Mouse (Mus musculus): Measurements from ENCODE around the gene Tssk3.
"Not testable (repeated sequence)": the region's sequence is repeated elsewhere in the genome, so short reads cannot be mapped to it uniquely, and the experiment has no call there.

Gene Tssk3

GRCm38 (mm10) chr4:129490972-129491880, at the start of gene Tssk3, which contains the start of gene Fam229a:
Gene Tssk3, minus strand, starts transcription at chr4:129491022.
Gene Fam229a, plus strand, starts transcription at chr4:129491190.
- DNase-seq, result peak; percentile 31 to 66

DNA sequence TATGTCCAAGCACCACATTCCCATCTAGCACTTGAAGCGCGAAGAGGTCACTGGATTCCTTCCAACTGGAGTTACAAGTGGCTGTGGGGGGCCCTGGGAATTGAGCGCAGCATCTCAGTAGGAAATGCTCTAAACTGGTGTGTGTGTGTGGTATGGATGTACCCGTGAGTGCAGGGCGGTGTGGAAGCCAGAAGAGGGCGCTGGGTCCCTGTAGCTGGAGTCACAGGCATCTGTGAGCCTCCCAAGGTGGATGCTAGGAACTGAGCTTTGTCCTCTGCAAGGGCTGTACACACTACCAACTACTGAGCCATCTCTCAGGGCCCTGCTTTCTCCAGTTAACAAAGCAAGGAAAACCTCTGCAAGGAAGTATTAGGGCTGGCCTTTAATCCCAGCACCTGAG, 49.2 kb upstream of the Tssk3 start:
- peak; percentile 10 to 14 for DNase-seq

- not testable (repeated sequence) for DNase-seq
Observed at GRCm38 (mm10) chr4:129528901-129529300, 38.1 kb upstream of the Tssk3 start.

- DNase-seq, result no peak
Observed at GRCm38 (mm10) chr4:129525889-129526288, 35.1 kb upstream of the Tssk3 start.

DNA sequence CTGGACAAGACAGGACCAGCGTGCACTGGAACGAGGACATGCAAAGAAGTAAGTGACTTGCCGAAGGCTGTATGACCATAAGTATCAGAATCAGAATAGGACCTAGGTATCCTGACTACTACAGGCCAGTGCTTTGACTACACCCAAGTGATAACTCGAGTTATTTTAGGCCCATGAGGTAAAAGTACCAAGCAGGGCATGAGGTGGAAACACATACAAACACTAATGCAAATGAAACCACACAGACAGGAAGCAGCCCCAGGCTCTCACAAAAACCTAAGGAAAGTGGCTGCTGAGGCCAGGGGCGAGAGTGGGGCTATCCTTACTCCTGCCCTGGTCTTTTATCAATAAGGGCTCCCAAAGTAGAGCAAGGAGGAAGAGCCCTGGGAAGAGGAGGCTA, 34.5 kb upstream of the Tssk3 start:
- DNase-seq, result no peak

GRCm38 (mm10) chr4:129518519-129518918, 27.7 kb upstream of the Tssk3 start:
- DNase-seq, result no peak

DNA sequence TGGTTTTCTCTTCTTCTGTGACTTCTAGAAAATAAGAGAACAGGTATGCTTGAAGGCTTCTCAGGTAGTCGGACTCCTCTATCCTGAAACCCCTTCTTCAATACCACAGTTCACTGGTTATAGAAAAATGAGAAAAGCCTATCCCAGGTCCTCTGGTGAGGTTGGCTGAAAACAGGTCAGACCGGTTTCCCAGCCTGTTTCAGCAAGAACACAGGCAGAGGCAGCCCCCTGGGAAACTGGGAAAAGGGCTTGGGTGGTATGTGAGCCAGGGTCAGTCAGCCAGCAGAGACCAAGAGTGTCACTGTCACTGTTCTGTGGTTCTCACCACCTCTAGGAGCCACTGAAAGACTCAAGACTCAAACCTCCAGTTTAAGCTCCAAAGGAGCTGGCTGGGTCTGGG, 26.1 kb upstream of the Tssk3 start:
- DNase-seq, result no peak

DNA sequence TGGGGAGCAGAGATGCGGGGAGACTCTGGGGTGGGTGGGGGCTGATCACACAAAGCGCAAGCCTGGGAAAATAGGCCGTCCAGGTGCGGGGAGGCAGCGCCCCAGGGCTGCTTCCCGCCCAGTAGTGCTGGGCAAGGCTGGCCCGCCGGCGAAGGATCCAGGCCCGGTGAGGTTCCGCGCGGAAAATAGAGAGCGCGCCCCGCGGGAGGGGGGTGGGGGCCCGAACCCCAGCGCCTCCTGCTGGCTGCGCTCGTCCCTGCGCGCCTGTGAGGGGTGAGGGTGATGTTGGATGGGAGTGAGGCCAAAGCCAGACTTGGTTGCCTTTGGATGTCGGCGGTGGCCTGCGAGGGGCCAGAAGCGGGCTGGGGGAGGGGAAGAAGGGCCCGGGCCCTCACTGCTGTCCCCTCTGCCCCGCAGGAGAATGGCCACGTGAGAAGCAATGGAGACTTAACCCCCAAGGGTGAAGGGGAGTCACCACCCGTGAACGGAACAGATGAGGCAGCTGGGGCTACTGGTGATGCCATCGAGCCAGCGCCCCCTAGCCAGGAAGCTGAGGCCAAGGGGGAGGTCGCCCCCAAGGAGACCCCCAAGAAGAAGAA, 23.6 kb upstream of the Tssk3 start:
- no peak for DNase-seq

DNA sequence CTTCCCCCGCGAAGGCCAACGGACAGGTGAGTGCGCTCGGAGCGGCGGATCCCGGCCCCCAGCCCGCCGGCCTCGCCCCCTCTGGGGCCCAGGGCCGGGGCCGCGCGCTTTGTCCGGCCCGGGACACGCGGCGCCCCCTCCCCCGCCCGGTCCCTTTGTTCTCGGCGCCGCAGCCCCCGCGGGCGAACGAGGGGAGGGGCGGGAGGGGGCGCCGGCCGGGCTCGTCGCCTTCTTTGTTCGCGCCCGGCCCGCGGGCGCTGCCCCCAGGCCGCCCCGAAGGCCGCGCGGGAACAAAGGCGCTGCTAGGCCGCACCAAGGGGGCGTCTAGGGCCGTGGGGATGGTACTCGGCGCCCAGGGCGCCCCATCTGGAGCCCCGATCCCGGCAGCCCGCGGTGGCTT, 23.1 kb upstream of the Tssk3 start:
- no peak for DNase-seq

DNA sequence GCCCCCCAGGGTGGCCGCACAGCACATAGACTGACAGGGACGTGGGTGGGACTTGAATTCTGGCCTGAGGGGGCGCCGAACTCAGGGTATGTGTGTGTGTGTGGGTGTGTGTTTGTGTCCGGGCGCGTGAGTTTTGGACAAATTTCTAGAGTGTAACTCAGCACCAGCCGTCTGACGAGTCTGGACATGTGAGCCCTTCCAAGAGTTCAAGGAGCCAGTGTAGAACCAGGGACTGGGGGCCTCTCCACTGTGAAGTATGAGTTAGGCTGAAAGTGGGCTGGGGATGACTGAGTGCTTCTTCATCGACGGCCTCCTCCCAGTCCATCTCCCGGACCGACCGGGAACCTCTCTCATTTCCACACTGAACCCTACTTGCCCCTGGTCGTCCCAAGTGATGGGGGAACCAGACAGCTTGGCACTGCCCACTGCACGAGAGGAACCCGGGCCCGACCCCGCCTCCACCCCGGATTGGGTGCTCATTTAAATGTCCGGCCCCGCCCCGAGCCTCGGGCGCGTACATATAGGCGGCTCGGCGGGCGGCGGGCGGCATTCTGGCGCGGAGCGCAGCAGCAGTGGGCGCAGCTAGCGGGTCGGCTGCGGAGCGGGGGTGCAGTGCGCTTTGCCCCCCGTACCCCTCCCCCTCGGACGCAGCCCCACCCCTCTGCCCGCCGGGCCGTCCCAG, 22.4 kb upstream of the Tssk3 start, which contains the start of gene Marcksl1:
TSS of gene Marcksl1 (plus strand) at position 496 of the 682 bp plus-strand sequence.
- peak; percentile 16 to 32 for DNase-seq

GRCm38 (mm10) chr4:129511413-129512096, 20.7 kb upstream of the Tssk3 start:
- DNase-seq, result no peak

- no peak for DNase-seq
Observed at GRCm38 (mm10) chr4:129510723-129511412, 20.0 kb upstream of the Tssk3 start.

DNA sequence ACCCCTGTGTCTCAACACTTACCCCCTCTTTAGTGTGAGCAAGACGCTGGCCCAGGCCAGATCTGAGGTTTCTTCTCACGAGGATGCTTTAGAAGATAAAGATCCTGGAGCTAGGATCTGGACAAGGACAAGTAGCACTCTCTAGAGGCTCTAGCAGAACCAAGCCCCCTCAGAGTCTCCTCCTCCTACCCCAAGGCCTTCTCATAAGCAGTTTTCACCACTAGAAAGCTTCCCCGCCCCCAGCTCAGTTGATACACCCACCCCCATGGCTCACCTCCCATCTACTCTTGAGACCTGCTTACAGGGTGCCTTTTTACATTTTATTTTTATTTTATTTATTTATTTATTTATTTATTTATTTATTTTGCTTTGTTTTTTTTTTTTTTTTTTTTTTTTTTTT, 18.8 kb upstream of the Tssk3 start:
- no peak for DNase-seq

DNA sequence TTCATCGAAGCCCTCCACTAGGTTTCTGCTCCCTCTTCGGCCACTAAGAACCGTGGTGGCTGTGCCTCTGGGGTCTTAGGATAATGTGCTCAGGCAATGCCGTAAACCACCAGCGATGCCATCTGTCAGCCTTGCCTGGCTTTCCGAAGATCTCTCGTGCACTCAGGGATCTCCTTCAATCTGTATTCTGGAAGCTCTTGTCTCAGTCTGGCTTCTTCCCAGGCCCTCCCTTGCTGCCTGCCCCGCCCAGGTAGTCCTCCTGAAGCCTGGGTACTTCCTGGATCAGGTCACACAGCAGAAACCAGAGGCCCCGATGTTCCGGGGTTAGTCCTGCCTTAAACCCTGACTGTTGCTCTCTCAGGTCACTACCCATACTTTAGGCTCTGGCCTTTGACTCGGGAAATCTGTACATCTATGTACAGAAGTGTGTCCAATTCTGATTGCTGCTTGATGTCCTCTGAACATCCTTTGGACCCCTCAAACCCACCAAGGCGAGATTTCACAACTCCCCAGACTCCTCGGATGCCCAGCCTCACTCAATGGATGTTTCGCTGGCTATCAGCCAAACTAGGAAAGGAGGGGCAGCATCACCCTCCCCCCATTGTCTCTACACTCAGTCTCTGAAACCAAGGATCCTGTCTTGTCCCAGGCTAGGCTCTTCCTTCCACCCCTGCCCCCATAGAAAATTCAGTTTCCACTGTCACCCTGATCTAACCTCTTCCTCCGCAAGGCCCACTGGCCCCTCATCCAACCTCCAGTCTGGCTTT, 18.2 kb upstream of the Tssk3 start:
- DNase-seq, result no peak

DNA sequence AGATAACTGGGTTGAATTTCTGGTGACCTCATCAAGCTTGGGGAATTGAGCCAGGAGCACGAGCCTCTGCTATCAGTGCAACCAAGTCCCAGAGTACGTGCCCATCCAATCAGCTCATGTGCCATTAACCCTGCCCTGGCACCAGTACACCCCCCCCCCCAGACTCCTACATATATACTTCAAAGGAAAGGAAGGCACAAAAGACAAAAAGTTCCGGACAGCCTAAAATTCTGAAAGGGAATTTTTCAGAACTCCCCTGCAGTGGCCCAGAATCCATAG, 17.4 kb upstream of the Tssk3 start:
- no peak for DNase-seq

DNA sequence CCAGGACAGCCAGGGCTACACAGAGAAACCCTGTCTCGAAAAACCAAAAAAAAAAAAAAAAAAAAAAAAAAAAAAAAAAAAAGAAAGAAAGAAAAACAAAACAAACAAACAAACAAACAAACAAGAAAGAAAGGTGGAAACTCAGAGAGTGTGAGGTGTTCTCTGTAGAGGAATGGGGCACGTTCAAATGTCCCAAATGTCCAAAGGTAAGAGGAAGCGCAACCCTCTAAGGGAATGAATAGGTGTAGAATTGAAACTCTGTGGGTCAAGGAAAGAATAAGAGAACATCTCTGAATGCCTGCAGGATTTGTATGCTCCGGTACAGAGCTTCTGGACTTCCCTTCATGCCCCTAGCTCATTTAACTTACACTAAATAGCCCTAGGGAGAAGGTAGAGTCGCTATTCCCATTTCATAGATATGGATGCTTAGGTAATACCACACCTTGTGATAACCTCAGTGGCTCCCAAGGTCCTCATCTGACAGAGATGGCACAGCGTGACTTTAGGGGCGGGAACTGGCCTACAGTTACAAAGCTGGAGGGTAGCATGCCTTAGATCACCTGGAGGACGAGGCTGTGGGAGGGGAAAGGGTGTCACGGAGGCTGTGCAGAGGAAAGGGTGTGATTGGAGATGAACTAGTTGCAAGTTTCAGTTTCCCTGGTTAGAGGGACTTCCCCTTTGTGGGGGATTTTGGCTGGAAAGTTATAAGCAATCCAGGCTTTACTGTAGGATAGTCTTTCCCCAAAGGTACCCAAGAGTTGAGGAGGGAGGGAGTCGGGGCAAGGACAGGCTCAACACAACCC, 16.8 kb upstream of the Tssk3 start:
- no peak for DNase-seq

DNA sequence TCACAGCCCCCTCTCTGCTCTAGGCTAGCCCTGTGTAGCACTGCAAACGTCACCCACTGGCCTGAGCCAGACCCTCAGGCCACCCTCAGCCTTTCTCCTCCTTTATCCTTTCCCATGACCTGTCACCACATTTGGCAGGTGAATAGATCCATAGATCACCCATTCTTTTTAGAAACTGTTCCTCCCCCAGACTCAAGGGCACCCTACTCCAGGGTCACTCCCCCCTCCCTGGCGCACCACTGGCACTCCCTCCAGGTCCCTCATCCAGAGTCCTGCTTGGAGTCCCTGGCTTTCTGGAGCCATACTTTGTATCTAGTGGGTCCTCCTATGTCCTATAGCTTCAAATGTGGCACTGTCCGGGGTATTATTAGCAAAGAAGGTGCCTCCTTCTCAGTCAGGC, 14.7 kb upstream of the Tssk3 start:
- DNase-seq, result no peak

DNA sequence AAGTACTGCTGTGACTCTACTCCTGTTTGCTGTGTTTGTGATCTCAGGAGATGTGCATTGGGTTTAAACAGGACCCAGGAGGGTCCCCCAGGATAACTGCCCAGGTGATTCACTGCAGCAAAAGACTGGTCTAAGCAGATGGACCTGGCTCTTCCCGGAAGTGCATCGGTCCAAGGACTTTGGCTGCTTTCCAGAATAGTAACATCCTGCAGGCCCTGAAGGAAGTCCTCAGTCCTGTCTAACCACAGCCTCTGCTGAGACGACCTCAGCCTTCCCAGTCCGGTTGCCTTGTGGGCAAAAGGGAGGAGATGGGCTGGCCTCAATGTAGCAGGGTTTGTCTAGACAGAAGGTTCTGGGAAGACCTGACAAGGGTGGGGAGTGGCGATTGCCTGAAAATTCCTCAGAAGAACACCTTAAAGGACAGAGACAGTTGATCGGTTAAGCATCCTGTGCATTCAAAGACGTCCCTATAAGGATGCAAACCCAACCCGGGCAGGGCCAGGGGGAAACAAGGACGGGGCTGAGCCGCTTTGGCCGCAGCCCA, 12.2 kb upstream of the Tssk3 start:
- DNase-seq, result no peak

GRCm38 (mm10) chr4:129502327-129502888, 11.6 kb upstream of the Tssk3 start:
- DNase-seq, result no peak

Measured in cerebellum, postnatal 36 days (tissue).